Mouse (Mus musculus) embryonic stem cell, embryonic (primary cell): Measurements from ENCODE around the gene Phkg2.

Source experiments
- CTCF ChIA-PET, 4 experiments: fragments of 300-600 bp in 2 of 4; fragments of 350-600 bp in 2 of 4; sonication (Branson Sonifier 250); formaldehyde crosslinking; loops; one replicate each; lab custom pipeline; 2022; ENCODE audit warnings: inconsistent platforms in 2 of 4; lab: Charles Lee
- POLR2A ChIA-PET, 4 experiments: fragments of 300-600 bp in 2 of 4; fragments of 350-600 bp in 2 of 4; sonication (Branson Sonifier 250); formaldehyde crosslinking; loops; one replicate each; lab custom pipeline; 2022; ENCODE audit warnings: antibody characterized with exemption in 4 of 4, inconsistent platforms in 1 of 4; lab: Charles Lee

The Phkg2 gene

DNA sequence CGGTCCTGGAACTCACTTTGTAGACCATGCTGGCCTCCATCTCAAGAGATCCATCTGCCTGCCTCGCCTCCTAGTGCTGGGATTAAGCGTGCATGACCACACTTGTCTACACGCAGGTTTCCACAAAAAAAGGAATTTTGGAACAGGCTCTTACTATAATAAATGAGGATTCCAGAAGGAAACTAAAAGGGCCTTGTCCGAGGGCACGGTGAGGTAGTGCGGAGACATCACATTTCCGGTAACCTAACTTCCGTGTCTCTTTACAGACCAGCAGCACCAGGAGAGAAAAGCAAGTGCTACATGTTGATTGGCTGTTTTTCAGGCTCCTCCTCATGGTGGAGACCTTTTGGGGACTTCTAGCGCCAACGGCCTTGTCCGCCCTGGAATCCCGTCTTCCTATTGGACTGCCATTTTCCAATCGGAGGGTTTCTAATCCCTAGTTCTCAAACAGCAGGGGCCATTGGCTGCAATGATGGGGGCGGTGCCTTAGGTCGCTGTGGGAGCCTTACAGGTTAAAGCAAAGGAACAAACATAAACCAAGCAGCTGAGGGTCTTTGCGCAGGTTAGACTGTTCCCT is at the start of gene Phkg2:
Gene Phkg2, plus strand, starts transcription at position 446 of the 577 bp plus-strand sequence.
- CTCF ChIA-PET = no interaction called here

GRCm38 (mm10) chr7:127541671-127542070 is 31.5 kb upstream of the Phkg2 start:
- ChIA-PET CTCF (no interaction called here), POLR2A (interaction anchor here in 2 of 4 experiments (0.9 to 2.7 kb wide), 12 partner anchors 11 to 46 kb away, joined by 3 to 17 read pairs (median 4); no protein-coding TSS in a partner anchor)

More for the DNA sequence above, at the start of gene Phkg2:
- POLR2A ChIA-PET = interaction anchor here in 3 of 4 experiments (0.6 to 4.5 kb wide), 16 partner anchors 12 to 395 kb away, joined by 3 to 18 read pairs (median 4); partner anchors contain the start of genes Ccdc189 (in 2 of the 3), Rnf40 (in 2 of the 3), Fus (in 1 of the 3) and Orai3 (in 1 of the 3)

- POLR2A ChIA-PET = interaction anchor here in 2 of 4 experiments (0.6 to 1.0 kb wide), 3 partner anchors 8 to 55 kb away, joined by 3 to 4 read pairs (median 3); no protein-coding TSS in a partner anchor
- CTCF ChIA-PET = interaction anchor here in 1 of 4 experiments (0.5 kb wide), 1 partner anchor 66 kb away, joined by 9 read pairs; no protein-coding TSS in a partner anchor
These were observed 23.9 kb upstream of the Phkg2 start for GRCm38 (mm10) chr7:127549116-127549835.

DNA sequence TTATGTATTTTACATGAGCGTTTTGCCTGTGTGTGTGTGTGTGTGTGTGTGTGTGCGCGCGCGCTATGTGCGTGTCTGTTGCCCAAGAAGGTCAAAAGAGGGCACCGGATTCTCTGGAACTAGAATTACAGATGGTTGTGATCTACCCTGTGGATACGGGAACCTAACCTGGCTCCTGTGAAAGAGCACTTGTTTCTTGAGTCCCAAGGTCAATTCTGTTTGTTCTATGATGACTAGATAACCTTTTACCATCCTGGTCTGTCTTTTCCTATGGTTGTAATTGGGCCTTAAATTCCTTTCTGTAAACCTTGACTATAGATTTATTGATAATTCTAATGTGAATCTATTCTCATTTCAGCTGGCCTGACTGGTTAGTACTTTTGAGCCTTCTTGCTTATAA is 21.6 kb upstream of the Phkg2 start:
- POLR2A ChIA-PET = interaction anchor here in 1 of 4 experiments (0.7 kb wide), 1 partner anchor 208 kb away, joined by 3 read pairs; no protein-coding TSS in a partner anchor

DNA sequence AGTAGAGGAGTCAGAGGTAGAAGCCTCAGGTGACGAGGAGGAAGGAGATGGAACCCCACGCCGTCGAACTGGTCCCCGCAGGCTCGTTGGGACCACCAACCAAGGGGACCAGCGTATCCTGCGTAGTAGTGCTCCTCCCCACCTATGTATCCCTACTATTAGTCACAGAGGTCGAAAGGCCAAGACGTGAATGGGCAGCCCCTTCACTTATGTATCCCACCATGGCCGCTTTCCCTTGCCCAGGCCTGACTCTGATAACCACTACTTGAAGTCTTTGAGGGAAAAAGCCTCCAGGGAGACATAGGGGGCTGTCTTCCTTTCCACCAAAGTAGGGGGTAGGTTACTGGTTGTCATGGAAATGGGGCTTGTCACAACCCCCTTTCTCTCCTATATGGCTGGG is 12.6 kb upstream of the Phkg2 start:
- POLR2A ChIA-PET = interaction anchor here in 2 of 4 experiments (0.7 to 1.3 kb wide), 5 partner anchors 13 to 973 kb away, joined by 3 to 8 read pairs (median 4); no protein-coding TSS in a partner anchor

More for the DNA sequence above, 21.6 kb upstream of the Phkg2 start:
- CTCF ChIA-PET = interaction anchor here in 1 of 4 experiments (0.7 kb wide), 1 partner anchor 37 kb away, joined by 4 read pairs; the partner anchor contains the start of gene Rnf40

DNA sequence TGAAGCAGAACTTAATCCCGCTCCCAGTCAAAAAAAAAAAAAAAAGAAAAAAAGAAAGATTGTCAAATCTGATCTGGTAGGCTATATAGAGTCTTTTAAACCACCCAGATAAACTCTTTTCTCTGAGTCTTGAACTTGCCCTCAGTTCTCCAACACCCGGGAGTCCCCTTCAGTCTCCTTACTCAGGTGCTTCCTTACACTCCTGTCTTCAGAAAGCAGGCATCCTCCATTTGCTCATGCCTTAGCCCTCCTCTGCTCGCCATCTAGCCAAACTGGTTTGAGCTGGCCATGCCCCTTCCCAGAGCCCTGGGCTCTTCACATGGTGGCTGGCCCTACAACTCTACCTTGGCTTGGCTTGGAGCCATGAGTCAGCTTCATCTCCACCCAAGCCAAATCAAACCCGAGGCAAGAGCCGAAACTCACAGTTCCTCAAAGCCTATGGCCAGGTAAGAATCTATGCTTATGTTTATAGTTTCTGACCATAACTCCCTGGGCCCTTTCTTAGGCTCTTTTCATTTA is 11.7 kb upstream of the Phkg2 start, which contains the start of gene Tmem265:
Gene Tmem265, plus strand, starts transcription at position 51 of the 519 bp plus-strand sequence.
- POLR2A ChIA-PET = interaction anchor here in 3 of 4 experiments (0.5 to 1.3 kb wide), 4 partner anchors 11 to 47 kb away, joined by 3 to 7 read pairs (median 4); no protein-coding TSS in a partner anchor

More for the DNA sequence above, 12.6 kb upstream of the Phkg2 start:
- CTCF ChIA-PET = interaction anchor here in 3 of 4 experiments (0.7 to 1.2 kb wide), 3 partner anchors 16 to 119 kb away, joined by 3 to 7 read pairs (median 3); no protein-coding TSS in a partner anchor

DNA sequence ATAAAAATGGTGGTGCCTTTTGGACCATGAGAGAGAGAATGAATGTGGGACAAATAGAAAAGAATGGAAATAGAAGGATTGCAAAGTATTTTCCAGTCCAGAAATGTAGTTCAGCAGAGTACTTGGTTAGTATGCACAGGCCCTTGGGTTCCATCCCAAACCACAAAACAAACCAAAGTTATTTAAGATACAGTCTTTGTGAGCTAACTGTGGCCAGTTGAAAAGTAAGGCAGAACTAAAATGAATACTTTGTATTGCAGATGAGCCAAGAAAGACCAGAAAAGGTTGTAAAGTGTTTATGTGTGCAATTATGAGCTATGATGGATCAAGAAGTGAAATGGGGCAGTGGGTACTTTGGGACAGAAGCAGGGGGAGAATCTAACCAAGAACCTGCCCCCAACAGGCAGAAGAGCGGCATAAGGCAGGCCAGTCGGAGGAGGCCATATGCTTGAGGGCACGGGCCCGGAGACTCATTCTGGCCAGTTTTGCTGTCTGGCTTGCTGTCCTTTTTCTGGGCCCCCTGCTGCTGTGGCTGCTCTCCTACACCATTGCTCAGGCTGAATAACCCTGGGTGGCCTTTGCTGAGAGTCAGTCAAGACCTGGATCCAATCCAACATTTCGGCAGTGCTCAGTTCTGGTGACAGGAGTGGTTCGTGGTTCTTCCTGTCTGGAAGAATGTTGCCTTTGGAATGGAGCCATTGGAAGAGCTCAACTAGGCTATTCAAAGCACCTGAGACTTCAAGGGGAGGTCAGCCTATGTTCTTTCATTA is 8.6 kb upstream of the Phkg2 start:
- CTCF ChIA-PET = interaction anchor here in 2 of 4 experiments (0.6 to 1.0 kb wide), 4 partner anchors 24 to 308 kb away, joined by 3 to 4 read pairs (median 3); partner anchors contain the start of gene Ccdc189 (in 1 of the 2)

More for the DNA sequence above, 11.7 kb upstream of the Phkg2 start, which contains the start of gene Tmem265:
- CTCF ChIA-PET = no interaction called here

GRCm38 (mm10) chr7:127573503-127574008 is 416 bp downstream of the Phkg2 start:
- ChIA-PET CTCF (no interaction called here), POLR2A (interaction anchor here in 3 of 4 experiments (0.6 to 4.5 kb wide), 20 partner anchors 11 to 415 kb away, joined by 3 to 18 read pairs (median 4); partner anchors contain the start of genes Ccdc189 (in 3 of the 3), Rnf40 (in 3 of the 3), Fus (in 1 of the 3) and Orai3 (in 1 of the 3))

More for the DNA sequence above, 8.6 kb upstream of the Phkg2 start:
- POLR2A ChIA-PET = interaction anchor here in 3 of 4 experiments (0.7 to 1.4 kb wide), 5 partner anchors 24 to 848 kb away, joined by 3 to 6 read pairs (median 3); partner anchors contain the start of genes Ccdc189 (in 1 of the 3) and Rnf40 (in 1 of the 3)

DNA sequence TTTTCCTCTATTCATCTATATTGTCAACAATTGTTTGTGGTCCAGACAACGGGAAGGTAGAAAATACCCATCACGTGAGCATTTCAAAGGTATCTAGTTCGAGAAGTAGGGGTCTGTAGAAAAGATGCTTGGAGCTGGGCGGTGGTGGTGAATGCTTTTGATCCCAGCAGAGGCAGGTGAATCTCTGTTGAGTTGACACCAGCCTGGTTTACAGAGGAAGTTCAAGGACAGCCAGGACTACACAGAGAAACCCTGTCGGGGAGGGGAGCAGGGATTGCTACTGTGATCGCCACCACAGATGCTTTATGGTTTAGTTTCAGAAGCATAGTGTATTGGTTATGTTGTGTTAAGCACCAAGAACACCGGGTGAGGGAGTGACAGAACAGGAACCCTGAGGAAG is 975 bp downstream of the Phkg2 start:
- ChIA-PET POLR2A (interaction anchor here in 3 of 4 experiments (0.7 to 4.5 kb wide), 10 partner anchors 14 to 96 kb away, joined by 3 to 18 read pairs (median 5); partner anchors contain the start of genes Ccdc189 (in 2 of the 3) and Rnf40 (in 2 of the 3)), CTCF (interaction anchor here in 1 of 4 experiments (0.6 kb wide), 1 partner anchor 15 kb away, joined by 3 read pairs; the partner anchor contains the start of gene Rnf40)

GRCm38 (mm10) chr7:127583260-127583659 is 10.1 kb downstream of the Phkg2 start:
- ChIA-PET CTCF (interaction anchor here in 2 of 4 experiments (0.6 to 1.0 kb wide), 2 partner anchors 74 to 1817 kb away, joined by 3 read pairs; no protein-coding TSS in a partner anchor), POLR2A (interaction anchor here in 1 of 4 experiments (0.6 kb wide), 1 partner anchor 203 kb away, joined by 3 read pairs; no protein-coding TSS in a partner anchor)

- ChIA-PET CTCF (interaction anchor here in 1 of 4 experiments (1.0 kb wide), 1 partner anchor 8 kb away, joined by 3 read pairs; no protein-coding TSS in a partner anchor), POLR2A (interaction anchor here in 2 of 4 experiments (0.9 to 1.4 kb wide), 4 partner anchors 9 to 17 kb away, joined by 3 read pairs; partner anchors contain the start of gene Phkg2 (in 1 of the 2))
These were observed 11.9 kb downstream of the Phkg2 start for GRCm38 (mm10) chr7:127585031-127585430.

GRCm38 (mm10) chr7:127586149-127586548 is 13.0 kb downstream of the Phkg2 start:
- ChIA-PET CTCF (interaction anchor here in 1 of 4 experiments (0.5 kb wide), 1 partner anchor 335 kb away, joined by 4 read pairs; no protein-coding TSS in a partner anchor), POLR2A (interaction anchor here in 2 of 4 experiments (0.7 to 1.5 kb wide), 4 partner anchors 13 to 326 kb away, joined by 3 read pairs; partner anchors contain the start of gene Kat8 (in 1 of the 2))

GRCm38 (mm10) chr7:127587196-127587595 is 14.1 kb downstream of the Phkg2 start:
- CTCF ChIA-PET = interaction anchor here in 1 of 4 experiments (0.7 kb wide), 1 partner anchor 90 kb away, joined by 3 read pairs; no protein-coding TSS in a partner anchor
- POLR2A ChIA-PET = interaction anchor here in 2 of 4 experiments (1.3 to 2.4 kb wide), 4 partner anchors 11 to 325 kb away, joined by 3 to 11 read pairs (median 6); partner anchors contain the start of gene Kat8 (in 1 of the 2)

DNA sequence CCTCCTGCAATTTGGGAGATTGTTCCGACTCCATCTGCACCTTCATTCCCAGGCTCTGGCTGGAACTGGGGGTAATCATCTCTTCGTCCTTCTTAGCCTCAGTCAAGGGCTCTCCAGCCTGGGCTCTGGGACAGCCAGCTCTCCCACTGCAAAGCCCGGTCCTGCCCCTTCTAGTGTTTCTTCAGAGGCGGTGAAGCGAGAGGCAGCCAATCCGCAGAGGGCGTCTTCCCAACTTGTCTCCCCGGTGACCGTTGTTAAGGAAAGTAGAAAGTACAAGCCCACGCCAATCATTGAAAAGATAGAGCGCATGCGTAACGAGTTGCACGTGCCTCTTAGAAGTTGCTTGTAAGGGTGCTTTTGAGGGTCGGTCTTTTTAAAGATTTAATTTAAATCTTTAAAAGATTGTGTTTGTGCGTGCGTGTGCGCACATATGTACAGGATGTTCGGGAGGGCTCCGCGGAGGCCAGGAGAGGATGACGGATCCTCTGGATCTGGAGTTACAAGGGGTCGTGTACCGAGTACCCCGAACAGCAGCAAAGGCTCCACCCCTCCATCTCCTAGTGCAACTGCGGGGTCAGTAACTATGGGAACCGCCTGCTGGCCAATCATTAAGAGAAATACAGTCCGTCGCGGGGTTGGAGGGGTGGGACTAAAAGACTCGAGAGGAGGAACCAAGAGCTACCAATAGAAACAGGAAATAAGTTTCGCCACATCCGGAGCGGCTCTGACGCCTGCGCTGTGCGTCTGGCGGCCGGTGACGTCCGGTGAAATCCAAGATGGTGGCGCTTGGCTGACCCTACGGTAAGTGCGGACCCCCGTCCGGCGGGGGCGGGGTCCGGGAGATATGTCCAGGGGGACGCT is 15.1 kb downstream of the Phkg2 start, which contains the start of the genes Ccdc189 and Rnf40:
Gene Ccdc189, minus strand, starts transcription at position 585 of the 861 bp plus-strand sequence.
Gene Rnf40, plus strand, starts transcription at position 757 of the 861 bp plus-strand sequence.
- ChIA-PET CTCF (interaction anchor here (0.5 to 1.0 kb wide), 7 partner anchors 8 to 253 kb away, joined by 3 to 4 read pairs (median 3); partner anchors contain the start of gene Bcl7c (in 1 of the 4)), POLR2A (interaction anchor here (0.6 to 6.8 kb wide), 75 partner anchors 9 to 784 kb away, joined by 3 to 52 read pairs (median 4); partner anchors contain the start of genes Phkg2 (in 2 of the 4), Bcl7c (in 1 of the 4), Dctpp1 (in 1 of the 4) and Fbrs (in 1 of the 4))
